Mouse (Mus musculus) thymus, postnatal 14 days (tissue): ENCODE measurements around the gene Tsacc.
A peak's percentile ranks its signal among the peaks of the same experiment; 100 is the strongest.
"Not testable (repeated sequence)": the region's sequence is repeated elsewhere in the genome, so short reads cannot be mapped to it uniquely, and the experiment has no call there.

Experiments
- DNase-seq: peaks from one replicate; pipeline ENCODE4 v3.0.0; 2021

The Tsacc gene

DNA sequence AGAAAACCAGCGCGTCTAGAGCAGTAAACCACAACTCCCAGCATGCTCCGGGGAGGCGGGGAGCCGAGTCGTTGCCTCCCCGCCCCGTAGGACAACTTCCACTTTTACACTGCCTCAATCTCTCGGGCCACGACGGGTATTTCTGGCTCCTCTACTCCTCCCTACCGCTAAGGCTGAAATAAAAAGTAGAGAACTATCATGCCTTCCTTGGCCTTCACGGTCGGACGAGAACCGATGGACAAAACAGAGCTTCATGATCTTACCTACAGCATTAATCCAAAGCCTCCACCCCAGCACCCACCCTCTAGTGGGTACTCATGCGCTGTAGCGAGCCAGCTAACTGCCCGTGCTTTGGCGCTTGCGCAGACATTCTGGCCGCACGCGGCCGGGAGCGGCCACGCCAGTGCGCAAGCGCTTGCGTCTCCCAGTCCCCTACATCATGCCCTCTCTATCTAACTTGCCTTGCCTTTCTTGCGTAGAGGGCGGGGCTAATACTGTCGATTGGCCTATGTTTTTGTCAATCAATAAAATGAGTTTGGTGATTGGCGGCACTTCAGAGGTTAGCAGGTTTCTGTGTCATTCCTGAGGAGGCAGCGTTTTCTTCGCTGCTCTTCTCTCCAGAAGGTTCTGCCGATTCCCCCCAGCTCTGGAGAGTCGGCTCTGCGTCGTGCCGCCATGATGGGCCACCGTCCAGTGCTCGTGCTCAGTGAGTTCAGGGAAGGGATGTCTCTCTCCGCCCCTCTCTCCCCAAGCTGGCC, at the start of gene Tsacc, which contains the start of gene Cct3:
Tsacc (minus strand) TSS at position 439 of the 758 bp plus-strand sequence.
Cct3 (plus strand) TSS at position 556 of the 758 bp plus-strand sequence.
- DNase-seq = peak; percentile 96

DNA sequence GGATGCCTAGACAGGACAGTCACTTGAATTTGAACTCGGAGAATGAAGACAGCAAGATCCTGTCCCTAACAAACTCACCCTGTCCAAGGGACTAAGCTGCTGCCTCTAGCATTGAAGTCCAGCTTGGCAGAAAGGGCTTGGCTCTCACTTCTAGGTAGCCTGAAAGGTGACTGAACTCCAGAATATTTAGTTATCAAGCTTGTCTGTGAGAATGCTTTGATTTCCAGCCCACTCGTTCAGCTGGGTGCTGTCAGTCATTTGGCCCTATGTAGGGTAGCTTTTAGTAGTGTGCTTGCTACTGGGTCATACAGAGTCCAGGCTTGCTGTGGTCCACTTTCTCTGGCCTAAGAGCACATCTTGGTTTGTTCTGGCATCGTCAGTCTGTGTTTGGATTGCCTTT, 42.2 kb upstream of the Tsacc start:
- DNase-seq = no peak

DNA sequence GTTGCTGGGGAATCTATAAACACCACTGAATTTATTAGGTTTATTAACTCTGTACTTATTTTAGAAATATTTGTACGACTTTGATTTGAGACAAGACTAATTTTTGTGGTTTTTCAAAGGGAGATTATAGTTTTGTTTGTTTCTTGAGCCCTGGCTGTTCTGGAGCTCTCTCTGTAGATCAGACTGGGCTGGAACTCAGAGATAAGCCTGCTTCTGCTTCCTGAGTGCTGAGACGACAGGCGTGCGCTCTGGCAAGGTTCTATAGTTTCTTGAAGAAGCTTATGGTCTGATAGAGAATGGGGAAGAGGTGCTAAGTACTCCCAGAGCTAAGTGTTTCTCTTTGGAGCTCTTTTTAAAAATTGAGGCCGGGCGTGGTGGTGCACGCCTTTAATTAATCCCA, 41.5 kb upstream of the Tsacc start:
- DNase-seq = no peak

DNA sequence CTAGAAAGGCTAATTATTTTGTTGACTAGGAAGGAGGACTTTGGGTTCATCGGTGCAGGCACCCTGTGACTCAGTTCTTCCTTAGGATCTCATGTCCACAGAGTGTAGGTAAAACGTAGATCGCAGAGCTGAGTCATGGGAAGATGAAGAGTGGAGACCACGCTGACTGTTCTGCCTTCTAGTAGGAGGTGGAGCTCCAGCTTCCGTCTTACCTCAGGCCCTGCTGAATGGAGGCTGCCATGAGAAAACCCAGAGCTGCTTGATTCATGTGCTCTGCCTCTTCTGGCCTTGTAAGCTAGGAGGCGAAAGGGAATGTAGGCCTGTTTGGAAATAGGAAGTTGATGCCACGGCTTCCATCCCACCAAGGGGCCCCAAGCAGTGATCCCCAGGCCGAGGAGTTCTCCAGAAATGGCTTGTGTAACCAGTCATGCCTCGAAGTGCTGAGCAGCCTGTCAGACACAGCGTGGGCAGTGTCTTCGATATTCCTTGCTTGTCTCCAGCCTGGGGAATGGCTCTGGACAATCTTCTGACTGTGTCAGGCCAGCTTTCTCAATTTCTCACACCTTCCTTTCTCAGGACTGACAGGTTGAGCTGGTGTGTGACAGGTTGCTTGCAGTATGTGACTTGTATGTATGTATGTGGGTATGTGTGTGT, 40.7 kb upstream of the Tsacc start:
- DNase-seq = peak; percentile 29

DNA sequence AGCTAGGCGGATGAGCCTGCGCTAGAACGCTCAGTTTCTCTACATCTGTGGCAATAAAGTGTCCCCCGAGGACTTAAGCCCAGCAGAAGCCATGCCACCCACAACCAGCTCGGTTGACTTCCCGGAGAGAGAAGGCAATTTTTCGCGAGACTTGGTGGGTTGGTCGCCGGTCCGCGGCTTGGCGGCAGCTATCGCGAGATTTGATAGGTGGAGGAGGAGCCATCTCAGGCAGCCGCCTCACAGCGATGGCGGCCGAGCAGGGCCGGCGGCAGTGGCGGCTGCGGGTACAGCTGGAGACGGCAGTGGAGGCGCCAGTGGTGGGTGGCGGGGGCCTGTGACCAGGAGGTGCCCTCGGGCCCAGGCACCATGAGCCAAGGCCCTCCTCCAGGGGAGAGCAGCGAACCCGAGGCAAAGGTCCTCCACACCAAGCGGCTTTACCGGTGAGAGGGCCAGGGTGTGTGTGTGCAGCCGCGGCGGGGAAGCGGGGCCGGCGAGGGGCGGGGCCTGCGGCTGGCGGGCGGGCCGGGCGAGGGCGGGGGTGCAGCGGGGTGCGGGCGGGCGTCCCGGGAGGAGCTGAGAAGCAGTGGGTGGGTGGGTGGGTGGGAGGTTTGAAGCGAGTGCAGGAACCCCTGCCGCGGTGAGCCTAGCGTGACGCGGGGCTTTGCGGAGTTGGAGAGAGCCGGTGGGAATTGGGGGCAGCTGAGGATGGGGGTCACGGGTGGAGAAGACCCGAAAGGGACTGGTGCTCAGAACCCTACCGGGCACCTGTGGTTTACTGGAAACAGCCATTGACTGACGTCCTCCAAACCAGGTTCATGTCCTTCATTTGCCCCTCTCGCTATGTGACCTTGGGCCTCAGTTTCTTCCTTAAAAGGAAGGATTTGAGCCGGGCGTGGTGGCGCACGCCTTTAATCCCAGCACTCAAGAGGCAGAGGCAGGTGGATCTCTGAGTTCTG, 39.5 kb upstream of the Tsacc start, which contains the start of the genes Tmem79 and Smg5:
Tmem79 (minus strand) TSS at position 91 of the 956 bp plus-strand sequence.
Smg5 (plus strand) TSS at position 203 of the 956 bp plus-strand sequence.
- DNase-seq = peak; percentile 97

DNA sequence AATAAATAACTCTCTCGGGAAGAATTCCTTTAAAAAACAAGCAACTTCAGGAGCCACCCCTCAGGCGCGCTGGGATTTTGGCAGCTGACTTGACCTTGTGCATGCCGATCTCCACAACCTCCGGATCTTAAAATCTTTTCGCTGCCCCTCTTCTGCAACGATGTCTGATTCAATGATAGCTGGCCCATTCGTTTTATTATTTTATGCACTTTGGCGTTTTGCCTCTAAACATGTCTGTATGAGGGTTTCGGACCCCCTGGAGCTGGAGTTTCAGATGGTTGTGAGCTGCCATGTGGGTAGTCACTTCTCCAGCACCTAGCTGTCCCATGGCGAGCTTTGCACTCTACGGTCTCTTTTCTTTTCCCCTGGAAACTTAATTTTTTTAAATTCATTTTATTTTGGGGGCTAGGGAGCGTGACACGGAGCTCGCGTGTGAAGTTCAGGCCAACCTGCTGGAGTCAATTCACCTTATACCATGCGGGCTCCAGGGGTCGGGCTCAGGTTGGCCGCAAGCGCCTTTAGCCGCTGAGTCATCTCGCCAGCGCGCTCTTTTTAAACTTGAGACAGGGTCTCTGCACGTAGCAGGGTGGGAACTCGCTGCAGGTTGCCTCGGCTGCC, 38.7 kb upstream of the Tsacc start:
- DNase-seq = peak; percentile 14

DNA sequence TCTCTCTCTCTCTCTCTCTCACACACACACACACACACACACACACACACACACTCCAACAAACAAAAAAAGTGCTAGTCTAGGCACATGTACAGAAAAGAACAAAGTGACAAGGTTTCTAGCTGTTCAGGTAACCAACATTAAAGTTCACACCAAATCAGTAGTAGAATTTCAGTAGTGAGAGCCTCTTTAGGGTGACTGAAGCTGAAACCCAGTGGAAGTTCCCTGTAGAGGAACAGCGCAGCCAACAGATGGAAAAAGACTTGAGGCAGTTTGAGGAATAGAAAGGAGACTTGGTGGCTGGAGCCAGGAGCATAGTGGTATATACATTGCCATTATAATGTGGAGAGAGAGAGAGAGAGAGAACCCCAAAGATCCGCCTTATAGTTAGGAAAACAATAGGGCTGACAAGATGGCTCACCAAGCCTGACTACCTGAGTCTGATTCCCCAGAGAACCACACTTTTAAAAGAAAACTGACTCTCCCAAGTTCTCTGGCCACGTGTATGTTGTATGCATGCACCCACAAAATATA, 38.2 kb upstream of the Tsacc start:
- no peak for DNase-seq

DNA sequence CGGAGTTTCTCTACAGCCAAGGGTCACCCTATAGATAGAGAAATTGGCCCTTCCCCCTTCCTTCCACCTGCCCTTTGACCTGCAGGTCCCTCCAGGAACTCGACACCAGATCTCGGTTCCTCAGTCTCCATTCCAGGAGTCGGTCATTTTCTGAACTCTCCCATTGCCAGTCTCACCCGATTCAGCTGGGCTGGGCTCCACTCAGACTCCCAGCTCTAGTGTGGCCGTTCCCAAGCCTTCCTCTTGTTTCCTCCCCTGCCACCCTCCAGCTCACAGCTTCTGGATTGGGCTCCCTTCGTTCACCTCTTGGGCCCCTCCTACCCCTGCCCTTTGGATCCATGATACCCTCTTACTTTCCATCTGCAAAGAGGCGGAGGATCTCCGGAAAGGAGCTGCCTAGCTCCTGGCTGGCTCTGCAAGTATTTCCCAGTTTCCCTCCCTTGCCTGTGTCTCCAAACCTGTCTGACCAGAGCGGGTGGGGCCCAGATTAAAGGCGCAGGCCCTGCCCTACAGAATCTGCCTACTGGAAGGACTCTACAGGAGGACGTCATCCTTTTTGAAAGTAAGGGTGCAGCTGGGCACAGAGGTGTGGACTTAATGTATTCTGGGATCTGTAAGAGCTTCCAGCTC, 37.3 kb upstream of the Tsacc start:
- no peak for DNase-seq

DNA sequence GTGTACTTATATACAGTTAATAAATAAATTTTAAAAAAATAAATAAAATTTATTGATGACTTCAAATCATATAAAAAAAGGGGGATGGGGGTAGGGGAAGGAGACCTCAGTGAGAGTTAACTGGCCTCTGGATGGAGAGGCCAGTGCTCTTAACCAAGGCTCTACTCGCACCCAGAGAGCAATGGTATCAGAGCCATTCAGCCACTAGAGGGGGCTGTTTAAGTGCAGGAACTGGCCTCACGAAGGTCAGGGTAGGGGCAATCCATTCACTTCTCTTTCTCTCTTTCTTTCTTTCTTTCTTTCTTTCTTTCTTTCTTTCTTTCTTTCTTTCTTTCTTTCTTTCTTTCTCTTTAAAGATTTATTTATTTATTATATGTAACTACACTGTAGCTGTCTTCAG, 34.5 kb upstream of the Tsacc start:
- peak; percentile 69 for DNase-seq

DNA sequence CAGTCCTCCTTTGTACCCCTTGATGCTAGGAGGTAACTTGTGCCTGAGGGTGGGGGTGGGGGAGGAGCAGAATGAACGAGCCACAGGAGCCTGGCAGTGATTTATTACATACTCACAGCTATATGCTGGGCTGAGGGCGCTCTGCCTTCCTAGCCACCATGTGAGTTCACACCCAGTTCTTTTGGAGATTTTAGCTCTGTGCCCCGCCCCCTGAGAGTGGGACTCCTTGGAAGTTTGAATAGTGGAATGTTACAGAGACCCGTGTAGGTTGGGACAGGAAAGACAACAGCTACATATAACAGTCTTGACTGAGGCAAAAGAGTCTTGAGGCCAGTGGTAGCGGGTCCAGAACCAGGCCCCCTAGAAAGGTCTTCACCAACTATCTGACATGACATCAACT, 32.2 kb upstream of the Tsacc start:
- DNase-seq = no peak

DNA sequence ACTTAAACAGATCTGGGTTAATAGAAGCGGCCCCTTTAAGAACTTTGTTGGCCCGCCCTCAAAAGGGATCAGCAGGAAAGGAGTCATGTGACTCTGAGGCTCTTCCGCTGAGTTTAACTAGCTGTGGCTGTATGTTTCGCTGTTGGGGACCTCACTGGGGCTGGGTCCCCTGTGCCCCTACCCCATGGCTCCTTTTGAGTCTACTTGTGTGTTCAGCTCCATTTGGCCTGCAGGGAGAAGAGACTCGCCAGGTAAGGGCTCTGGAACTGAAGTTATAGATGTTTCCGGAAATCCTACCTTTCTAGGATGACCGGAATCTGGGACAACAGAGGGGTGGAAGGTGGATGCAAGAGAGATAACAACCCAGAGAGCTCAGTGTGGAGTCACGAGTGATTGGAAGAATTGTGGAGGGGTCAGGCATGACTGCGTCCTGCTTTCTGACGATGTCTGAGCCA, 28.2 kb upstream of the Tsacc start, which contains the start of gene Glmp:
Glmp (plus strand) TSS at position 73 of the 455 bp plus-strand sequence.
- peak; percentile 57 for DNase-seq

DNA sequence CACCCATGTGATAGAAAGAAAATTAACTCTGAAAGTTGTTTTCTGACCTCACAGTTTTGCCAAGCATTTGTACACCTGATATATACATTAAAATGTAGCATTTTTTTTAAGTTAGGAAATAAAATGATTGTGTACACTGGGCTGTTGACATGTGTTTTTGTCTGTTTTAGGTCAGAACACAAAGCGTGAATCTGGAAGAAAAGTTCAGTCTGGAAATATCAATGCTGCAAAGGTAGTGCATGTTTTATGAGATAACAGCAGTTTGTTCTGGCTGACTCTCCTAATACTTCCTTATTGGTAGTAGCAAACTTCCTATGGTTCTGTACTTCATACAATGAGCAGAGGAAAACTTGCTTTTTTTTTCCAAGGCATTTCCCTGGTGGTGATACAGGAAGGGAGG, 2.4 kb upstream of the Tsacc start:
- no peak for DNase-seq

DNA sequence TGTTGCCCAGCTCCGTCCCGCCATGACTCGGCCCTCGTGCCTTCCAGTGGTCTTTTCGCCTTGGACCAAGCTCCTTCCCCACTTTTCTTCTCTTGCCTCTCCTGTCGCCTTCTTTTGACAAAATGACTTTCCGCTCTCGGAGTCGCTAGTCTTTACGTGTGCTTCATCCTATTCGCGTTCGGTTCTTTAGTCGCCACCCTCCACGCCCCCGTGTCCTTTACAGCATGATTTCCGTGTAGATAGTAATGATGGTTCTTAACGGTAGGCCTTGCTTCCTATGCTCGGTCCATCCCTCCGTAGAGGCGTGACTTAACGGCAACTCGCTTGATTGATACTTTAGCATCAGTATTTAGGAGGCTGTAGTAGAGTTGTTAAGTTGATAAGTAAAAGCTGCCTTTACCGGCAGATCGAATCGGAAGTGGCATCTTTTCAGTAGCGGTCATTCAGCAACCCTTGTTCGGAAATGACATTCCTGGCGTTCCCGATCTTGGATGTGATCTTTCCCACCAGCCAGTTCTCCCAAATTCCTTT, 587 bp upstream of the Tsacc start:
- DNase-seq = peak; percentile 49

DNA sequence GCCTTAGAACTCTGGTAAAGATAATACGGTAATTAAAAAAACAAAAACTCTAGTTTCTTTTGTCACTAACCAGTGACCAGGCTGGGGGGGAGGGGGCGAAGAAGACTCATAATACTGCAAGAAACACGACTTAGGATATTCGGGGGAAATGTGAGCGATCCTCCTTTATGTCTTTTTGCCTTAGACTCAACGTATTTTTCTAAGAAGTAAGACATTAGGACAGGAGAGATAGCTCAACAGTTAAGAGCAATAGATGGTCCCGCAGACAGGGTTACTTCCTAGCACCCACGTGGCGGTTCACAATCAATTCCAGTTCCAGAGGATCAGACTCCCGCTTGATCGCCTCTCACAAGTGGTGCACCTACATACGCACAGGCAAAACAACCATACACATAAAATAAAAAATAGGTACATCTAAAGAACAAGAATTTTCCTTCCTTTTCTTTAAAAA, 664 bp downstream of the Tsacc start:
- no peak for DNase-seq

DNA sequence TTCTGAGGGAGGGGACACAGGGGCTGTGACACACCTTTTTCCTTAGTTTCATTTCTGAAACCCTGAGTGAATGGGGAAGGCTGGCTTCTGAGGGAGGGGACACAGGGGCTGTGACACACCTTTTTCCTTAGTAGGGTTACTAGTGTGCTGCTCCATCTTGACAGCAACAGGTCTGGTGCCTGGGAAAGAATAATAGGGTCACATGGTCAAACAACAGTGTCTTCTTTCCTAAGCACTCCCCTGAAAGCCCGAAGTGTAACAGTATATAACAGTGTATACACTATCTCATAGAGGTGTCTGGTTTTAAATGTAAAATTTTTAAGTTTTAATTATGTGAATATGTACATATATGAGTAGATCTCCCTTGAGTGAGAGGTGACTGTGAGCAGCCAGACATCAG, 1.5 kb downstream of the Tsacc start:
- DNase-seq = not testable (repeated sequence)

DNA sequence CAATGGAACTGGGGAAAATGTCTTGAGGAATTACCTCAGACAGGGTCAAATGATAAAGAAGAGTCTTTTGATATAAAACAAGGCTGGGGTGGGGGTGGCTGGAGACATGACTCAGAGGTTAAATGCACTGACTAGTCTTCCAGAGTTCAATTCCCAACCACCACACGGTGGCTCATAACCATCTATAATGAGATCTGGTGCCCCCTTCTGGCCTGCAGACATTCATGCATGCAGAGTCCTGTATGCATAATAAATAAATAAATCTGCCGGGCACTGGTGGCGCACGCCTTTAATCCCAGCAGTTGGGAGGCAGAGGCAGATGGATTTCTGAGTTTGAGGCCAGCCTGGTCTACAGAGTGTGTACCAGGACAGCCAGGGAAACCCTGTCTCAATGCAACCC, 4.8 kb downstream of the Tsacc start:
- peak; percentile 52 for DNase-seq

DNA sequence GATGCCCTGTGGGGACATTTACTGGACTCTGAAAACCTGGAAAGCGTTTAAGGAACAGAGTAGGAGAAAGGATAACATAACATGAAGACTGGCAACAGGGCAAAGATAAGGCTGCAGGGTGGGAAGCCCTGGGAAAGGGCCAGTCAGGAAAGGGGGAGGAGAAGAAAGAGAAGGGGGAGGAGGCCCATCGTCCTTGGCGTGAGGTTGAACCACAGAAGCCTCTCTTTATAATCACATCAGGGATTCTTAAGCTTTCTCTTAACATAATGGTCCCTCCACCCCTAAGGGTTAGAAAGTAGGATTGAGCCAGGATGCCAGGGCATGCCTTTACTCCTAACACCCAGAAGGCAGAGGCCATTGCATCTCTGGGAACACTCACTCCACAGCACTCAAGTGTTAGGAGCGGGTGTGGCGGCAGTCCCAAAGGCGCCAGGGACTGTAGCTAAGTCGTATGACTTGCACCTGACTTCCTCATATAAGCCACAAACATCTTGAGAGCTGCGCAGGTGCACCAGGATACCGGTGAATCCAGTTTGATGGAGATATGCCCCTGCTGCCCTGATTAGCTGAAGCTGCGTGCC, 8.6 kb downstream of the Tsacc start:
- DNase-seq = not testable (repeated sequence)

DNA sequence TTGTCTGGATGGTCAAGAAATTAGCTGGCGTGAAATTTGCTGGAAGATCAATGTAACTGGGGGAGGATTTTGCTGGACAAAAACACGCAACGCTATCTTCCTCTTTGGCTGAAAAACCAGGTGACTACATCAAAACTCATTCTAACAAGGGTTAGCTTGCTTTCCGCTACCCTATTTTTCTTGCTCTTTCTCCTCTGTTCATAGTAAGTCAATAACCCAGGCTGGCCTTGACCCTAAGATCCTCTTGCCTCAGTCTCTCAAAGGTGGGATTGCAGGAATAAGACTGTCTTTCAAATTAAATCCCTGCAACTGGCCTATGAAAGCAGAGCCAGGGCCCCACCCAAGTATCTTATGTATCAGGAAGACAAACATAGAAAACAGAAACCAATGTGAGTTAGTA, 9.7 kb downstream of the Tsacc start, which contains the start of gene Gm38392:
Gm38392 (minus strand) TSS at position 101 of the 400 bp plus-strand sequence.
- DNase-seq = no peak

DNA sequence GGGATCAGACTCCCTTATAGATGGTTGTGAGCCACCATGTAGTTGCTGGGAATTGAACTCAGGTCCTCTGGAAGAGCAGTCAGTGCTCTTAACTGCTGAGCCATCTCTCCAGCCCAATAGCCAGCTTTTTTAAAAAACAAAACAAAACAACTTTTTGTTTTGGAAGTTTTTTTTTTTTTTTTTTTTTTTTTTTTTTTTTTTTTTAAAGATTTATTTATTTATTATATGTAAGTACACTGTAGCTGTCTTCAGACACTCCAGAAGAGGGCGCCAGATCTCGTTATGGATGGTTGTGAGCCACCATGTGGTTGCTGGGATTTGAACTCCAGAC, 11.3 kb downstream of the Tsacc start:
- not testable (repeated sequence) for DNase-seq

DNA sequence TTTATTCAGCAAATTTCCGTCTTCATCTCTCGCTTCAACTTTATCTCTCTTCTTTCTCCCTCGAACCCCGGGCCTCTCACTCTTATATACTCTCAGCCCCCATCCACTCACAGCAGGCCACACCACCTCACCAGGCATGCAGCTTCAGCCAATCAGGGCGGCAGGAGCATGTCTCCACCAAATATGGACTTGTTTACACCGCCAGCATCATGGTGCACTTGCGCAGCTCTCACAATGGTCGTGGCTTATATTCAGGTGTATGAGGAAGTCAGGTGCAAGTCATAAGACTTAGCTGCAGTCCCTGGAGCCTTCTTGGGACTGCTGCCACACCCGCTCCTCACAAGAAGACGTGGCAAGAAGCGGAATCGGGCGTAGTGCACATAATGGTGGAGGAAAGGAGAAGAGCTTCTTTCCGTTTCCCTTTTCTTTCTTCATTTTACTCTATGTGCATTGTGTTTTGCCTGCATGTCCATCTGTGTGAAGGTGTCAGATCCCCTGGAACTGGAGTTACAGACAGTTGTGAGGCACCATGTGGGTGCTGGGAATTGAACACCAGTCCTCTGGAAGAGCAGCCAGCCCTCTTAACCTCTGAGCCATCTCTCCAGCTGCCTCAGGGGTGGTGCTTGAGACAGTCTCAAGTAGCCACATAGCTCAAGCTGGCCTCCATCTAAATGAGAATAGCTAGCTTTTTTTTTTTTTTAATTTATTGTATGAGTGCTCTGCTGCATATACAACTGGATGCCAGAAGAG, 11.8 kb downstream of the Tsacc start:
- DNase-seq = not testable (repeated sequence)
